Mouse (Mus musculus) kidney, embryonic 15.5 days (tissue): ENCODE measurements at regions not wholly inside any gene's neighbourhood (a gene's known extent, or its start where the extent isn't known, plus 50 kb on each side); places are given as distances from the start of the nearest gene placed in this dataset.

Experiments
- ATAC-seq: fragments of 200-750 bp; cut with Nextera tagmentation; replicated peaks from 2 replicates; pipeline ENCODE4 v1.8.0; 2017; ENCODE audit warnings: moderate TSS enrichment; ENCODE audit not compliant: low FRiP score
- H3K27ac ChIP-seq: fragments of 300-500 bp; sonication (generic); 2 replicates; pipeline ENCODE4 v1.5.1; 2015; ENCODE audit warnings: mild to moderate bottlenecking, inconsistent platforms
- H3K27me3 ChIP-seq: fragments of 300-500 bp; sonication (generic); 2 replicates; pipeline ENCODE4 v1.6.1; 2015; ENCODE audit warnings: inconsistent platforms
- H3K36me3 ChIP-seq: fragments of 300-500 bp; sonication (generic); 2 replicates; pipeline ENCODE4 v1.6.1; 2015; ENCODE audit warnings: inconsistent platforms
- H3K4me1 ChIP-seq: fragments of 300-500 bp; sonication (generic); 2 replicates; pipeline ENCODE4 v1.6.1; 2015; ENCODE audit warnings: inconsistent platforms
- H3K4me2 ChIP-seq: fragments of 300-500 bp; sonication (generic); 2 replicates; pipeline ENCODE4 v1.6.1; 2015; ENCODE audit warnings: moderate library complexity, mild to moderate bottlenecking, inconsistent platforms
- H3K4me3 ChIP-seq: fragments of 300-500 bp; sonication (generic); replicated peaks from 2 replicates; pipeline ENCODE4 v1.5.1; 2015; ENCODE audit warnings: mild to moderate bottlenecking, inconsistent platforms
- H3K9ac ChIP-seq: fragments of 300-500 bp; sonication (generic); 2 replicates; pipeline ENCODE4 v1.6.1; 2015; ENCODE audit warnings: mild to moderate bottlenecking, inconsistent platforms
- H3K9me3 ChIP-seq: fragments of 300-500 bp; sonication (generic); replicated peaks from 2 replicates; pipeline ENCODE4 v1.6.1; 2016; ENCODE audit warnings: inconsistent platforms
- WGBS: fragments of 180-500 bp; shearing (Covaris S2); methylation state at CpG from one replicate; pipeline ENCODE4 v1.1.7; 2015; ENCODE audit warnings: mixed read lengths; 5-methylcytosine and 5-hydroxymethylcytosine counted together

- 65% methylated on average over 2 of the region's 2 CpGs for WGBS
- H3K27ac ChIP-seq, result no peak overlapping the region
- no peaks in the 10 kb centered on the region for H3K9me3 ChIP-seq
- no peaks in the 10 kb centered on the region for H3K27me3 ChIP-seq
- no peak overlapping the region for H3K4me3 ChIP-seq
- no peak overlapping the region for H3K9ac ChIP-seq
- H3K4me1 ChIP-seq, result 0 out of 2 replicates have a peak, but pooled peaks cover 3% of the 10 kb centered on the region
- no peak overlapping the region for H3K4me2 ChIP-seq
- H3K36me3 ChIP-seq, result no peaks in the 10 kb centered on the region
- no peak for ATAC-seq
Observed at GRCm38 (mm10) chr5:46670484-46670883, 813.1 kb upstream of the Lcorl start.

GRCm38 (mm10) chr5:46666250-46666649 lies 808.8 kb upstream of the Lcorl start:
- Histone ChIP-seq H3K9me3 (no peaks in the 10 kb centered on the region), H3K4me1 (0 out of 2 replicates have a peak, but pooled peaks cover 3% of the 10 kb centered on the region), H3K9ac (no peak overlapping the region), H3K4me3 (no peak overlapping the region), H3K4me2 (no peak overlapping the region), H3K27ac (no peak overlapping the region), H3K27me3 (no peaks in the 10 kb centered on the region), H3K36me3 (no peaks in the 10 kb centered on the region)
- 24% methylated on average over 3 of the region's 3 CpGs for WGBS
- ATAC-seq, result no peak

- H3K27ac ChIP-seq, result no peak overlapping the region
- H3K36me3 ChIP-seq, result no peaks in the 10 kb centered on the region
- H3K9me3 ChIP-seq, result no peaks in the 10 kb centered on the region
- H3K4me3 ChIP-seq, result no peak overlapping the region
- H3K4me2 ChIP-seq, result no peak overlapping the region
- no peak overlapping the region for H3K9ac ChIP-seq
- ATAC-seq, result no peak
- no peaks in the 10 kb centered on the region for H3K4me1 ChIP-seq
- no peaks in the 10 kb centered on the region for H3K27me3 ChIP-seq
Observed at GRCm38 (mm10) chr5:46657065-46657464, 799.6 kb upstream of the Lcorl start.

GRCm38 (mm10) chr5:46654189-46654588 lies 796.8 kb upstream of the Lcorl start:
- WGBS, result 94% methylated on average over 1 of the region's 1 CpGs
- H3K27me3 ChIP-seq, result no peaks in the 10 kb centered on the region
- no peaks in the 10 kb centered on the region for H3K9me3 ChIP-seq
- H3K4me1 ChIP-seq, result no peaks in the 10 kb centered on the region
- H3K36me3 ChIP-seq, result no peaks in the 10 kb centered on the region
- H3K4me2 ChIP-seq, result no peak overlapping the region
- no peak overlapping the region for H3K4me3 ChIP-seq
- ATAC-seq, result no peak
- no peak overlapping the region for H3K9ac ChIP-seq
- no peak overlapping the region for H3K27ac ChIP-seq

GRCm38 (mm10) chr5:46643009-46643408 lies 785.6 kb upstream of the Lcorl start:
- Histone ChIP-seq H3K27me3 (no peaks in the 10 kb centered on the region), H3K27ac (no peak overlapping the region), H3K9me3 (no peaks in the 10 kb centered on the region), H3K4me3 (no peak overlapping the region), H3K9ac (no peak overlapping the region), H3K4me2 (no peak overlapping the region), H3K4me1 (no peaks in the 10 kb centered on the region), H3K36me3 (no peaks in the 10 kb centered on the region)
- ATAC-seq, result no peak
- WGBS, result 78% methylated on average over 2 of the region's 2 CpGs

- Histone ChIP-seq H3K4me1 (no peaks in the 10 kb centered on the region), H3K9ac (no peak overlapping the region), H3K4me2 (no peak overlapping the region), H3K27ac (no peak overlapping the region), H3K4me3 (no peak overlapping the region), H3K27me3 (no peaks in the 10 kb centered on the region), H3K36me3 (no peaks in the 10 kb centered on the region), H3K9me3 (no peaks in the 10 kb centered on the region)
- ATAC-seq, result no peak
Observed at GRCm38 (mm10) chr5:46635116-46635668, 777.8 kb upstream of the Lcorl start.
